Mouse (Mus musculus): ENCODE measurements around the gene Acot7. TPM values are rescaled to one million over a fixed set of nuclear protein-coding genes. Genes with fewer than 3 reads are reported as not detected.
A peak's percentile ranks its signal among the peaks of the same experiment; 100 is the strongest.

The Acot7 gene
- polyA plus RNA-seq, 2 experiments: 47.3 to 50.3 TPM

DNA sequence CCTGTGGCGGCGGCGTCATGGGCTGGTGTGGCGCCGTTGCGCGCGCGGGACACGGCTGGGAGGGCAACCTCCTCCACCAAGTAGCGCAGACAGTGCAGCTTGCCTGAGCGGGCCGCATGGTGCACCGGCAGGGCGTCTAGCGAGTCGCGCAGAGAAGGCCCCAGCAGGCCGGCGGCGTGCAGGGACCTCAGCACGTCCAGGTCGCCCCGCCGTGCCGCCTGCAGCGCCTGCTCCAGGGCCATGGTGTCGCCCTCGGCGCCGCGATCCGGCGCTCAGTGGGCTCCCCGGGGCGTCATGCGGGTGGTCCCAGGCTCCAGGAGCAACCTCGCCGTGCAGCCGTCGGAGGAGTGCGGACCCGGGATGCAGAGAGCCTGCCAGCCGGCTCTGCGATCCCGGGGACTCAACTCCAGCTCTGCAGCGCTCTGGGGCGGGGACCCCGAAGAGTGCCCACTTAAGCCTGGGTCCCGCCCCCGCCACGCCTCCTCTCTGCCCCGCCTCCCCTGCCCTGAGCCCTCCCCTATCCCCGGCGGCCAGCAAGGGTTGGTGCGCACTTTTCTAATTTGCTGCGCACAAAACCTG is 25.9 kb upstream of the Acot7 start, which contains the start of gene Espn:
TSS of gene Espn (minus strand) at position 406 of the 579 bp plus-strand sequence.
- Histone ChIP-seq H3K9me3 (ENCODE audit: control insufficient read depth, low read length) (no peaks in the 10 kb centered on the region), H3K27me3 (ENCODE audit: control insufficient read depth, insufficient read depth, low read length) (peaks cover 56% of the 10 kb centered on the region), H3K9ac (ENCODE audit: low read depth, low read length, severe bottlenecking) (0 out of 2 replicates have a peak within 1 kb of the TSS, but pooled peaks have one; percentile 34), H3K4me1 (ENCODE audit: control insufficient read depth, insufficient read depth, low read length) (peaks cover 4% of the 10 kb centered on the region; the same call in 1 of the 2 replicates), H3K27ac (replicated peaks; ENCODE audit: low read depth, low read length) (no peak within 1 kb of the TSS), H3K36me3 (ENCODE audit: control insufficient read depth, insufficient read depth, low read length) (no peaks in the 10 kb centered on the region), H3K4me3 (replicated peaks; ENCODE audit: low read length) (peak within 1 kb of the TSS; percentile 39), H3K4me2 (replicated peaks; ENCODE audit: low read depth, low read length, severe bottlenecking) (peak within 1 kb of the TSS; percentile 57)
- peak; percentile 75 for ATAC-seq (ENCODE audit: low FRiP score, low read depth)
- TF ChIP-seq POLR2A (IDR thresholded peaks at IDR 0.05; ENCODE audit: borderline replicate concordance, extremely low read depth, insufficient read depth, insufficient read length): no peak
- under 1% methylated on average over 50 of the region's 57 CpGs for WGBS
- peak; percentile 50 for DNase-seq (ENCODE audit: low spot score)

GRCm38 (mm10) chr4:152153771-152154177 is 24.2 kb upstream of the Acot7 start:
- WGBS: 2% methylated on average over 23 of the region's 23 CpGs
- Histone ChIP-seq H3K4me1 (ENCODE audit: control insufficient read depth, insufficient read depth, low read length) (peaks cover 7% of the 10 kb centered on the region), H3K36me3 (ENCODE audit: control insufficient read depth, insufficient read depth, low read length) (no peaks in the 10 kb centered on the region), H3K27me3 (ENCODE audit: control insufficient read depth, insufficient read depth, low read length) (peaks cover 73% of the 10 kb centered on the region), H3K27ac (replicated peaks; ENCODE audit: low read depth, low read length) (no peak overlapping the region), H3K9ac (ENCODE audit: low read depth, low read length, severe bottlenecking) (no peak overlapping the region), H3K4me3 (replicated peaks; ENCODE audit: low read length) (peak overlapping the region; percentile 13; the same call in 1 of the 2 replicates), H3K9me3 (ENCODE audit: control insufficient read depth, low read length) (no peaks in the 10 kb centered on the region), H3K4me2 (replicated peaks; ENCODE audit: low read depth, low read length, severe bottlenecking) (peak overlapping the region; percentile 43)
- DNase-seq (ENCODE audit: low spot score) (peak; percentile 75), ATAC-seq (ENCODE audit: low FRiP score, low read depth) (0 out of 2 replicates have a peak, but pooled peaks have one; percentile 10)
- no peak for TF ChIP-seq POLR2A (IDR thresholded peaks at IDR 0.05; ENCODE audit: borderline replicate concordance, extremely low read depth, insufficient read depth, insufficient read length)

- no peak overlapping the region for H3K4me2 ChIP-seq (replicated peaks; ENCODE audit: low read depth, low read length, severe bottlenecking)
- H3K4me3 ChIP-seq (replicated peaks; ENCODE audit: low read length): no peak overlapping the region
- no peak for ATAC-seq (ENCODE audit: low FRiP score, low read depth)
- no peaks in the 10 kb centered on the region for H3K36me3 ChIP-seq (ENCODE audit: control insufficient read depth, insufficient read depth, low read length)
- H3K9ac ChIP-seq (ENCODE audit: low read depth, low read length, severe bottlenecking): no peak overlapping the region
- TF ChIP-seq POLR2A (IDR thresholded peaks at IDR 0.05; ENCODE audit: borderline replicate concordance, extremely low read depth, insufficient read depth, insufficient read length): no peak
- no peaks in the 10 kb centered on the region for H3K9me3 ChIP-seq (ENCODE audit: control insufficient read depth, low read length)
- DNase-seq (ENCODE audit: low spot score): no peak
- 67% methylated on average over 4 of the region's 4 CpGs for WGBS
- H3K27me3 ChIP-seq (ENCODE audit: control insufficient read depth, insufficient read depth, low read length): peaks cover 83% of the 10 kb centered on the region
- H3K4me1 ChIP-seq (ENCODE audit: control insufficient read depth, insufficient read depth, low read length): peaks cover 12% of the 10 kb centered on the region
- H3K27ac ChIP-seq (replicated peaks; ENCODE audit: low read depth, low read length): no peak overlapping the region
Measured at GRCm38 (mm10) chr4:152155019-152155418, 22.9 kb upstream of the Acot7 start.

DNA sequence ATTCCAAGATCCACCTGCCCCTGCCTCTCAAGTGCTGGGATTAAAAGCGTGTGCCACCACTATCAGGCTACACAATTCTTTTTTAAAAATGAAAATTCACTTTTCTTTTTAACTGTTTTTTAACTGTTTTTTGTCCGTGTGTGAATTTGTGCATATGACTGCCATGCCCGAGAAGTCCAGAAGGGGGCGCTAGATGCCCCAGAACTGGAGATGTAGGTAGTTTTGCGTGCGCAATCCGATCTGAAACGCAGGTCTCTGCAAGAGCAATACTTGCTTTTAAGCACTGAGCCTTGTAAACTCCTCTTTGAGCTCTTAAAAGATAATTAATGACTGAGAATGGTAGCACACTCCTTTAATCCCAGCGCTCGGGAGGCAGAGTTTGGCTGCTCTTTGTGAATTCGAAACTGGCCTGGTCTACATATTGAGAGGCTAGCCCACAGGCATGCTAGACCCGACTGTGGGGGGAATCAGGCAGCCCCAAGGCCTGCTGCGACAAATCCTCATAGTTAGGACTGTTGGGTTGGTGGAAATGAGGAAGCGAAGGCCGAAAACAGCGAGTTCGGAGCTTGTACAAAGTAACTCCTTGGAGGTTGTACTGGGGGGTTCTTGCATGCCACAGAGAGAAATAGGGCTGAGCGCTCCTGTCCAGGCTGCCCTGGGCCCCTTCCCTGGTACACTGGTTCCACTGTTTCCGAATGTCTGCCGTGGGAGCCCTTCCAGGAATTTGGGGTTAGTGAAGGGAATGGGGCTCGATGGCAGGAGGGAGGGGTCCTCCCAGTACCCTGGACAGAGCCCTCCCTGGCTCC is 20.0 kb upstream of the Acot7 start:
- Histone ChIP-seq H3K4me3 (replicated peaks; ENCODE audit: low read length) (peak overlapping the region; percentile 15; the same call in 1 of the 2 replicates), H3K4me2 (replicated peaks; ENCODE audit: low read depth, low read length, severe bottlenecking) (peak overlapping the region; percentile 28; the same call in 1 of the 2 replicates), H3K4me1 (ENCODE audit: control insufficient read depth, insufficient read depth, low read length) (peaks cover 12% of the 10 kb centered on the region), H3K9me3 (ENCODE audit: control insufficient read depth, low read length) (no peaks in the 10 kb centered on the region), H3K27ac (replicated peaks; ENCODE audit: low read depth, low read length) (no peak overlapping the region), H3K36me3 (ENCODE audit: control insufficient read depth, insufficient read depth, low read length) (no peaks in the 10 kb centered on the region), H3K27me3 (ENCODE audit: control insufficient read depth, insufficient read depth, low read length) (peaks cover 76% of the 10 kb centered on the region), H3K9ac (ENCODE audit: low read depth, low read length, severe bottlenecking) (no peak overlapping the region)
- no peak for DNase-seq (ENCODE audit: low spot score)
- 14% methylated on average over 21 of the region's 21 CpGs for WGBS
- ATAC-seq (ENCODE audit: low FRiP score, low read depth): no peak
- no peak for TF ChIP-seq POLR2A (IDR thresholded peaks at IDR 0.05; ENCODE audit: borderline replicate concordance, extremely low read depth, insufficient read depth, insufficient read length)

DNA sequence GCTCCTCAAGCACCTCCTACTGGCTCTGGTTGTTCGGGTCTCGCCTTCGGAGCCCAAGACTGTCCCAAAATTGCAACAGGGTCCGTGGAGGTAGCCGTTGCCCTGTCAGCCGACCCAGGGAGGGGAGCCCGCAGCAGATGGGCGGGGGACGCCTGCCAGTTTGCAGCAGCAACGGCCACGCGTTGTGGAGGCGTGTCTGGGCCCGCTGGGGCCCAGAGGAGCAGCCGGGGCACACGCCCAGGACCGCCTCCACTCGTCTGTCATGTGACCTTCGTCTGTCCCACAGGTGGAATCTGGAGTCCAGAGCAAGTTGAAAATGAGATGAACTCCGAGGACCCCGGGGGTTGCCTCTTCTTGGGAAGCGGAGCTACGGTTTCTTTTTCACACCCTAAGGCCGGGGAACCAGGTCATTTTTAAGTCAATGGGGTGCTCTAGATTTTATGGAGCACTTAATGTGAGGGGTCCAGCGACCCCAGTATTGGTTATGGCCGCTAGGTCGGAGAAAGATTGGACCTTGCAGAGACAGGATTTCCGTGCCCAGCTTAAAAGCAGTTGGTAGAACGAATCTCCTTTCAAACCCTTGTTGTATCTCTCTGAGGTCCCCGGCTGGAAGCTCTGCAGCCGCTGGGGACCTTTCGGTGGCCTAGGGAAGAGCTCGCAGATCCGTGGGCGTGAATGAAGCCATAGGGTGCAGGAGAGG is 19.2 kb upstream of the Acot7 start, which contains the start of gene Hes2:
TSS of gene Hes2 (plus strand) at position 283 of the 700 bp plus-strand sequence.
- Histone ChIP-seq H3K4me3 (replicated peaks; ENCODE audit: low read length) (peak within 1 kb of the TSS; percentile 15; the same call in 1 of the 2 replicates), H3K4me2 (replicated peaks; ENCODE audit: low read depth, low read length, severe bottlenecking) (peak within 1 kb of the TSS; percentile 28; the same call in 1 of the 2 replicates)
- DNase-seq (ENCODE audit: low spot score): no peak

More for the DNA sequence above, 19.2 kb upstream of the Acot7 start, which contains the start of gene Hes2:
- H3K27ac ChIP-seq (replicated peaks; ENCODE audit: low read depth, low read length): no peak within 1 kb of the TSS
- no peak for TF ChIP-seq POLR2A (IDR thresholded peaks at IDR 0.05; ENCODE audit: borderline replicate concordance, extremely low read depth, insufficient read depth, insufficient read length)
- WGBS: 4% methylated on average over 34 of the region's 35 CpGs
- no peak within 1 kb of the TSS for H3K9ac ChIP-seq (ENCODE audit: low read depth, low read length, severe bottlenecking)
- no peaks in the 10 kb centered on the region for H3K36me3 ChIP-seq (ENCODE audit: control insufficient read depth, insufficient read depth, low read length)
- no peaks in the 10 kb centered on the region for H3K9me3 ChIP-seq (ENCODE audit: control insufficient read depth, low read length)
- peaks cover 8% of the 10 kb centered on the region; the same call in 1 of the 2 replicates for H3K4me1 ChIP-seq (ENCODE audit: control insufficient read depth, insufficient read depth, low read length)
- peaks cover 68% of the 10 kb centered on the region for H3K27me3 ChIP-seq (ENCODE audit: control insufficient read depth, insufficient read depth, low read length)
- no peak for ATAC-seq (ENCODE audit: low FRiP score, low read depth)
